Mouse (Mus musculus): ENCODE data around the gene Zfp597. TPM values are rescaled to one million over a fixed set of nuclear protein-coding genes. Genes with fewer than 3 reads are reported as not detected.
"Not testable (repeated sequence)": the region's sequence is repeated elsewhere in the genome, so short reads cannot be mapped to it uniquely, and the experiment has no call there.

Gene Zfp597
- polyA plus RNA-seq, 1 experiment: 14.3 TPM

DNA sequence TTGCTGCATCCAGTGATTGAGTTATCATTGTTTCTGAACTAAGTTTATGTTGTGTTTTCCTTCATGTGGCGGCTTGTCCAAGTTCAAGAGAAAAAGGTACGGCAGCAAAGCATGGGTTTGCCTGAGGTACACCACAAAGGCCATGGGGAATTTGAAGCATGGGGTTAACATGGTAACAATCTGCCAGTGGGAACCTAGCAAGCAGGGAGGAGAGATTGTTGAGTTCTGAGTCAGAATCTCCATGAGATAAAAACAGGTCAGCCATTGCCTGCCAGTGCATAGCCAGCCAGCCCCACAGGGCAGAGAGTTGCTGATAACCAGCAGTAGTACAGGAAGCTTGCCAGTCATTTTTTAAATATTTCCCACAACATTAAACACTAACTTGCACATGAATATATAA, 64.2 kb downstream of the Zfp597 start:
- Histone ChIP-seq H3K4me3 (ENCODE audit: control insufficient read depth, low read depth, low read length) (no peak overlapping the region), H3K36me3 (ENCODE audit: control insufficient read depth, insufficient read depth, low read length) (no peaks in the 10 kb centered on the region), H3K27me3 (ENCODE audit: control insufficient read depth, insufficient read depth, low read length) (no peaks in the 10 kb centered on the region), H3K4me1 (ENCODE audit: control insufficient read depth, insufficient read depth, low read length) (no peaks in the 10 kb centered on the region), H3K27ac (ENCODE audit: control insufficient read depth, insufficient read depth, low read depth, low read length) (no peak overlapping the region)
- TF ChIP-seq POLR2A (IDR thresholded peaks at IDR 0.05; ENCODE audit: control insufficient read depth, low read depth, low read length) (no peak), CTCF (IDR thresholded peaks at IDR 0.05; ENCODE audit: control insufficient read depth, insufficient read depth, insufficient replicate concordance, low read depth, low read length) (no peak)

DNA sequence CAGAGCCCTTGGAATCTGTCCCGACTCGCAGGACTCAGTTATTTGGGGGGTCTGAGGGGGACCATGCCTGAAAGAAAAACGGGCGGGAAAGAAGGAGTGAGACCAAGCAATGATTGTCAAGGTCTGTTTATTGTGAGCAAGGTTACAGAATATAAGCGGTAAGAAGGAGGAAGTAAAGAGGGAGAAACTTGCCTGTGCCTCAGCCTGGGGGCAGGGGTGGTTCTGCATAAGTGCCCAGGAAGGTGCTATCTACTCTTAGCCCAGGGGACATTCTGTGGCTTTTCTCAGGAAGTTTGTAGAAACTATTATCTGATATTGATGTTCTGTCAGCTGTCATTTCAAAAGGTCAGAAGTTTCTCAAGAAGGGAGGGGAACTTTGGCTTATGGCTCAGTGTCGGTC, 69.7 kb downstream of the Zfp597 start:
- H3K4me1 ChIP-seq (ENCODE audit: control insufficient read depth, insufficient read depth, low read length); H3K4me3 ChIP-seq (ENCODE audit: control insufficient read depth, low read depth, low read length); H3K36me3 ChIP-seq (ENCODE audit: control insufficient read depth, insufficient read depth, low read length); H3K27me3 ChIP-seq (ENCODE audit: control insufficient read depth, insufficient read depth, low read length); H3K27ac ChIP-seq (ENCODE audit: control insufficient read depth, insufficient read depth, low read depth, low read length): not testable (repeated sequence)

Other genes with a start within 250 kb of the Zfp597 start
- gene Mefv, start 166.5 kb downstream of the Zfp597 start, polyA plus RNA-seq (2012; rRNA removed): 0.04 TPM in 1 of 2 replicates, not detected in the other
- gene Zfp263, start 140.5 kb downstream of the Zfp597 start, polyA plus RNA-seq (2012; rRNA removed): 11.1 and 11.7 TPM in 2 replicates
- gene Olfr15, start 53.7 kb downstream of the Zfp597 start, polyA plus RNA-seq (2012; rRNA removed): not detected in 2 replicates
- 1.5 TPM in 2 replicates for gene Zfp174, start 37.3 kb downstream of the Zfp597 start, polyA plus RNA-seq (2012; rRNA removed)
- 127 and 130 TPM in 2 replicates for gene Naa60, start 12.2 kb downstream of the Zfp597 start, polyA plus RNA-seq (2012; rRNA removed)
- gene Gm20695, start 87 bp upstream of the Zfp597 start, polyA plus RNA-seq (2012; rRNA removed): 0.12 TPM in 1 of 2 replicates, not detected in the other
- 364 and 366 TPM in 2 replicates for gene 1700037C18Rik, start 24.1 kb upstream of the Zfp597 start, polyA plus RNA-seq (2012; rRNA removed)
- 26.2 and 29.4 TPM in 2 replicates for gene Cluap1, start 24.2 kb upstream of the Zfp597 start, polyA plus RNA-seq (2012; rRNA removed)
- gene Nlrc3, start 92.1 kb upstream of the Zfp597 start, polyA plus RNA-seq (2012; rRNA removed): 0.64 and 0.80 TPM in 2 replicates
- gene Slx4, start 119.2 kb upstream of the Zfp597 start, polyA plus RNA-seq (2012; rRNA removed): 175 and 188 TPM in 2 replicates
- gene Dnase1, start 152.4 kb upstream of the Zfp597 start, polyA plus RNA-seq (2012; rRNA removed): 0.14 and 0.17 TPM in 2 replicates
- 70.0 and 72.4 TPM in 2 replicates for gene Trap1, start 193.3 kb upstream of the Zfp597 start, polyA plus RNA-seq (2012; rRNA removed)

All from testis, adult 2 months (tissue).